Mouse (Mus musculus) G1E (cell line): Measurements from ENCODE around the gene Ttll3.

Experiments used
- CTCF ChIP-seq: IDR thresholded peaks from 2 replicates; pipeline ENCODE4 v1.5.1; 2012; ENCODE audit warnings: low read depth, low read length, inconsistent platforms, mixed read lengths
- GATA1 ChIP-seq: IDR thresholded peaks from 2 replicates; pipeline ENCODE4 v1.6.1; 2012; ENCODE audit warnings: borderline replicate concordance, low read length, inconsistent platforms, mixed read lengths
- GATA2 ChIP-seq: IDR thresholded peaks from 2 replicates; pipeline ENCODE4 v1.6.1; 2012; ENCODE audit warnings: low read depth, low read length, inconsistent platforms, borderline replicate concordance
- POLR2AphosphoS5 ChIP-seq: IDR thresholded peaks from 2 replicates; pipeline ENCODE4 v1.6.1; 2012; ENCODE audit warnings: low read depth, low read length, inconsistent platforms; ENCODE audit not compliant: insufficient replicate concordance

- TF ChIP-seq GATA1 (no peak), CTCF (no peak), GATA2 (no peak), POLR2AphosphoS5 (no peak)
Measured at GRCm38 (mm10) chr6:113351161-113351560, 37.9 kb upstream of the Ttll3 start.
